21 mouse cellular contexts compared by ENCODE assay signal in genomic region chr17:50151208-50151723, GRCm38 (mm10). TPM values are rescaled to one million over a fixed set of nuclear protein-coding genes. Genes with fewer than 3 reads are reported as not detected.
A peak's percentile ranks its signal among the peaks of the same experiment; 100 is the strongest.
DNase-seq lines count a peak whose midpoint lies in the region; ATAC-seq and TF ChIP-seq lines count a peak whose summit lies in the region.
"Had no signal": no experiment of that assay in that cellular context is flagged by ENCODE, and none has a peak within 500 bp of the region (broad histone marks: within the 10 kb centered on the region; RNA-seq: fewer than 3 reads in every experiment).

No protein-coding gene starts in this region.

- H3K9ac ChIP-seq in midbrain, embryonic 14.5 days (replicated peaks; ENCODE audit: low read length), result no peak overlapping the region
- no peak overlapping the region for H3K9ac ChIP-seq in midbrain, embryonic 16.5 days (ENCODE audit: low read depth, low read length)
- no peak overlapping the region for H3K9ac ChIP-seq in forebrain, postnatal 0 days
- H3K9ac ChIP-seq: heart, embryonic 13.5 days; liver, postnatal 0 days; neural tube, embryonic 12.5 days; stomach, embryonic 15.5 days had no signal

- peaks cover 20% of the 10 kb centered on the region; the same call in 1 of the 2 replicates for H3K4me1 ChIP-seq in midbrain, embryonic 14.5 days (ENCODE audit: control insufficient read depth, insufficient read depth, low read length)
- H3K4me1 ChIP-seq in midbrain, embryonic 16.5 days (ENCODE audit: control insufficient read depth, insufficient read depth, low read length), result peaks cover 23% of the 10 kb centered on the region
- 0 out of 2 replicates have a peak, but pooled peaks cover 7% of the 10 kb centered on the region for H3K4me1 ChIP-seq in forebrain, postnatal 0 days (ENCODE audit: insufficient read depth)
- H3K4me1 ChIP-seq: heart, embryonic 13.5 days; stomach, embryonic 15.5 days had no signal

- 59% methylated on average over 7 of the region's 7 CpGs for WGBS in midbrain, embryonic 14.5 days
- 59% methylated on average over 7 of the region's 7 CpGs for WGBS in midbrain, embryonic 16.5 days
- WGBS in forebrain, postnatal 0 days, result 59% methylated on average over 7 of the region's 7 CpGs

- no peak overlapping the region for H3K4me3 ChIP-seq in gastrocnemius, adult 2 months
- no peak overlapping the region for H3K4me3 ChIP-seq in midbrain, embryonic 14.5 days (replicated peaks; ENCODE audit: low read depth, low read length)
- H3K4me3 ChIP-seq in midbrain, embryonic 16.5 days (ENCODE audit: low read depth, low read length), result no peak overlapping the region
- H3K4me3 ChIP-seq in forebrain, postnatal 0 days (ENCODE audit: low read depth, low read length), result no peak overlapping the region
- H3K4me3 ChIP-seq: heart, embryonic 13.5 days; left cerebral cortex, adult 2 months; limb, embryonic 10.5 days; neural tube, embryonic 12.5 days; stomach, embryonic 15.5 days had no signal

- TF ChIP-seq CTCF in gastrocnemius, adult 2 months (IDR thresholded peaks at IDR 0.05), result no peak
- no peak for TF ChIP-seq CTCF in forebrain, postnatal 0 days (IDR thresholded peaks at IDR 0.05; ENCODE audit: low read depth)

- no peak for ATAC-seq in midbrain, embryonic 14.5 days (ENCODE audit: low FRiP score, low TSS enrichment)
- ATAC-seq in midbrain, embryonic 16.5 days, result no peak
- no peak for ATAC-seq in forebrain, postnatal 0 days
- ATAC-seq: liver, postnatal 0 days had no signal

- no peak for DNase-seq in gastrocnemius, adult 2 months
- DNase-seq in gastrocnemius, adult 8-10 months (ENCODE audit: low spot score in 2 of 2), result no peak
- no peak for DNase-seq in midbrain, embryonic 14.5 days
- DNase-seq in forebrain, postnatal 0 days, result no peak
- DNase-seq in retina, embryonic 14.5 days (ENCODE audit: low spot score), result peak; percentile 60
- no peak for DNase-seq in spleen, postnatal 14 days (ENCODE audit: low spot score in 2 of 2)
- DNase-seq in T-cell, adult 2 months (ENCODE audit: low spot score), result no peak
- DNase-seq: adrenal gland, postnatal 25 days; cerebellum, adult 11 months; kidney, adult 11 months; kidney, postnatal 25 days; liver, postnatal 0 days; lung, postnatal 10 days; thymus, adult 2 months had no signal

- H3K9me3 ChIP-seq in midbrain, embryonic 14.5 days (ENCODE audit: control insufficient read depth, low read length), result no peaks in the 10 kb centered on the region
- no peaks in the 10 kb centered on the region for H3K9me3 ChIP-seq in midbrain, embryonic 16.5 days (replicated peaks; ENCODE audit: control insufficient read depth, low read length, poor library complexity, severe bottlenecking)
- no peaks in the 10 kb centered on the region for H3K9me3 ChIP-seq in forebrain, postnatal 0 days (ENCODE audit: low read length)
- H3K9me3 ChIP-seq: heart, embryonic 13.5 days; limb, embryonic 10.5 days; neural tube, embryonic 12.5 days; stomach, embryonic 15.5 days had no signal

- H3K4me2 ChIP-seq in midbrain, embryonic 14.5 days (ENCODE audit: low read length), result no peak overlapping the region
- no peak overlapping the region for H3K4me2 ChIP-seq in midbrain, embryonic 16.5 days (ENCODE audit: low read length)
- H3K4me2 ChIP-seq in forebrain, postnatal 0 days (ENCODE audit: low read depth), result no peak overlapping the region
- H3K4me2 ChIP-seq: heart, embryonic 13.5 days; stomach, embryonic 15.5 days had no signal

- H3K27me3 ChIP-seq in midbrain, embryonic 14.5 days (ENCODE audit: control insufficient read depth, insufficient read depth, low read length), result no peaks in the 10 kb centered on the region
- H3K27me3 ChIP-seq in midbrain, embryonic 16.5 days (ENCODE audit: control insufficient read depth, insufficient read depth, low read depth, low read length), result no peaks in the 10 kb centered on the region
- no peaks in the 10 kb centered on the region for H3K27me3 ChIP-seq in forebrain, postnatal 0 days (ENCODE audit: insufficient read depth, low read length)
- H3K27me3 ChIP-seq: CH12.LX; heart, embryonic 13.5 days; neural tube, embryonic 12.5 days; stomach, embryonic 15.5 days had no signal

- H3K27ac ChIP-seq in gastrocnemius, adult 2 months, result peak overlapping the region; percentile 70
- H3K27ac ChIP-seq in midbrain, embryonic 14.5 days (replicated peaks; ENCODE audit: low read depth, low read length), result peak overlapping the region; percentile 72; the same call in 1 of the 2 replicates
- H3K27ac ChIP-seq in midbrain, embryonic 16.5 days (ENCODE audit: low read length), result no peak overlapping the region
- H3K27ac ChIP-seq in forebrain, postnatal 0 days (ENCODE audit: low read depth, low read length), result peak overlapping the region; percentile 66; the same call in 1 of the 2 replicates
- H3K27ac ChIP-seq: heart, embryonic 13.5 days; left cerebral cortex, adult 2 months; limb, embryonic 10.5 days; stomach, embryonic 15.5 days had no signal

- H3K36me3 ChIP-seq in midbrain, embryonic 14.5 days (ENCODE audit: control insufficient read depth, insufficient read depth, low read length), result no peaks in the 10 kb centered on the region
- H3K36me3 ChIP-seq in midbrain, embryonic 16.5 days (ENCODE audit: control insufficient read depth, insufficient read depth, low read length), result no peaks in the 10 kb centered on the region
- H3K36me3 ChIP-seq in forebrain, postnatal 0 days (ENCODE audit: insufficient read depth), result no peaks in the 10 kb centered on the region
- H3K36me3 ChIP-seq: limb, embryonic 10.5 days; neural tube, embryonic 12.5 days; stomach, embryonic 15.5 days had no signal

- intact Hi-C loops in gastrocnemius, adult 2 months (cut with DNase I), result no loop called here

RNA-seq across cellular contexts. Expression of gene Rftn1, which starts 39.2 kb away (rescaled TPM):
- 10 to 100 TPM; 11.4 to 16.9 TPM for total RNA-seq in gastrocnemius, adult 2 months (2021)
- 1 to 10 TPM; 6.7 to 9.9 (median 7.4) TPM for total RNA-seq in gastrocnemius, adult 8-10 months (2022)
- polyA plus RNA-seq in midbrain, embryonic 14.5 days (2014; fragmentation: Nextera tagmentation; extraction: Ambion mirVana), result 12.8 and 13.6 TPM in 2 replicates
- 28.2 and 30.1 TPM in 2 replicates for polyA plus RNA-seq in midbrain, embryonic 16.5 days (2015; fragmentation: Nextera tagmentation; extraction: Ambion mirVana)
- 30.6 and 58.3 TPM in 2 replicates for total RNA-seq in forebrain, postnatal 0 days (2014; rRNA removed)
- 13.4 and 27.4 TPM in 2 replicates for polyA plus RNA-seq in forebrain, postnatal 0 days (2015; fragmentation: Nextera tagmentation; extraction: Ambion mirVana)
